Mouse (Mus musculus): Measurements from ENCODE around the gene Arhgef39. TPM values are rescaled to one million over a fixed set of nuclear protein-coding genes. Genes with fewer than 3 reads are reported as not detected.

Gene Arhgef39
- polyA plus RNA-seq, 1 experiment from 2014 or later: 1.2 TPM

DNA sequence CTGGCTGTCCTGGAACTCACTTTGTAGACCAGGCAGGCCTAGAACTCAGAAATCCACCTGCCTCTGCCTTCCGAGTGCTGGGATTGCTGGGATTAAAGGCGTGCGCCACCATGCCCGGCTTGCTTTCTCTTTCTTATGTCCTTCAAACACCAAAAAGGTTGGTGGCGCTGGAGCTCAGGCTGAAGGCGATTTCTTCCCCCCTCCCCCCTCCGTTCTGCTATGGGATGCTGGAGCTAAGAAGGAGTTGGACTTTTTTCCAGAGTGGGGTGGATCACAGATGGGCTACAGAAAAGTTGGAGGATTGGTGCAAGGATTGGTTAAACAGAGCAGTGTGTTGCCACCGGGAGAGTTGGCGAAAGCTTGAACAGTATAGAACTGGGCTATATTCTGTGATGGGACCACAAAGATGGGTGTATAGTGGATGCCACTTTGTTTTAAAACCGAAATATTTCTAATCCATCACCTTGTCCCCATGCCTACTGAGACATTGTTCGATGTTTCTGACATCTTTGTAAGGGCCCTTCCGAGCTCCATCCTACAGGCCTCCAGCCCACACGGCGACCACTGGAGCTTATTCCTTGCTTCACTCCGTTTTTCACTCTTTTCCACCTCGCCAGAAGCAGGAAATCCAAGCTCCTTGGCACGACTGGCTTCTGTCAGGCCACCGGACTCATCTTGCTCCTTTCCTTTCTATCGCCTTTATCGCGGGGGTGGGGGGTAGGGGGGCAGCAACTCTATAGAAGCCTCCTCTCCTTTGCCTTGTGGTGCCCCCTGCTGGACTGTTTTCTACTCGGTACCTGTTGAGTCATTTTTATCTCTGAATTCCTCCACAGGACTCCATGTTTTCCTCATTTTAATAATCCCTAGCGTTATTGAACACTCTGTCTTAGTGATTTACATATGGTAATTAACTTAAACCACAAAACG, 20.3 kb downstream of the Arhgef39 start:
- Histone ChIP-seq H3K4me3 (ENCODE audit: inconsistent target) (no peak overlapping the region), H3K27ac (peak overlapping the region; percentile 65), H3K79me2 (ENCODE audit: inconsistent target) (no peaks in the 10 kb centered on the region), H3K36me3 (ENCODE audit: inconsistent target) (no peaks in the 10 kb centered on the region)
- 52% methylated on average over 23 of the region's 24 CpGs for whole genome bisulfite sequencing (ENCODE audit: missing documents)

- Histone ChIP-seq H3K27ac (peak overlapping the region; percentile 65), H3K4me3 (ENCODE audit: inconsistent target) (peak overlapping the region; percentile 9; the same call in 1 of the 2 replicates), H3K36me3 (ENCODE audit: inconsistent target) (no peaks in the 10 kb centered on the region), H3K79me2 (ENCODE audit: inconsistent target) (no peaks in the 10 kb centered on the region)
- WGBS (ENCODE audit: missing documents): 10% methylated on average over 8 of the region's 8 CpGs
Measured at GRCm38 (mm10) chr4:43478534-43478858, 21.0 kb downstream of the Arhgef39 start.

DNA sequence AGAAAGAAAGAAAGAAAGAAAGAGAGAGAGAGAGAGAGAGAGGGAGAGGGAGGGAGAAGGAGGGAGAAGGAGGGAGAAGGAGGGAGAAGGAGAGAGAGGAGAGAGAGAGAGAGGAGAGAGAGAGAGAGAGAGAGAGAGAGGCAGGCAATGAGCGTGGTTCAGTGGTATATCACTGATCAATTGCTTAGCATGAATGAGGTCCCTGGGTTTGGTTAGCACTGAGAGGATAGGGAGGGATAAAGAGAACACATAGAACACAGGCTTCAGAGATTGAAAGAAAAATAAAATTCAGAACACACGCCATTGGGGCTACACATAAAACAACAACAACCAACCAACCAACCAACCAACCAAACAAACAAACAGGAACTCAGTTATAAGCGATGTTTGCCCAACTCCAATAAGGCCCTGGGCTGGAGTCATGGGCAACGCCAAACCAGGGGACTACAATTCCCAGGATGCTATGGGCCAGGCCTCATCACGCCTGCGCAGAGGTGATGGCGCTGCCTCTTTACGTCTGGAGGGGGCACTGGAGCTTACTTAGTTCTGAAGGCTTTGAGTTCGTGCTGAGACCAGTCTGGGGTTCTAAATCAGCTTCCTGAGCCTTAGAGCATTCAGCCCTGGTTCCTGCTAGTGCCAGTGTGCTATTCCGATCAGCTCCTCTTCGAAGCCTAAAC, 21.5 kb downstream of the Arhgef39 start:
- peak overlapping the region; percentile 9; the same call in 1 of the 2 replicates for H3K4me3 ChIP-seq (ENCODE audit: inconsistent target)
- no peaks in the 10 kb centered on the region for H3K36me3 ChIP-seq (ENCODE audit: inconsistent target)
- no peaks in the 10 kb centered on the region for H3K79me2 ChIP-seq (ENCODE audit: inconsistent target)
- 14% methylated on average over 11 of the region's 11 CpGs for WGBS (ENCODE audit: missing documents)
- H3K27ac ChIP-seq: peak overlapping the region; percentile 65

- WGBS (ENCODE audit: missing documents): 63% methylated on average over 4 of the region's 6 CpGs
- Histone ChIP-seq H3K36me3 (ENCODE audit: inconsistent target) (no peaks in the 10 kb centered on the region), H3K4me3 (ENCODE audit: inconsistent target) (no peak overlapping the region), H3K27ac (no peak overlapping the region), H3K79me2 (ENCODE audit: inconsistent target) (no peaks in the 10 kb centered on the region)
Measured at GRCm38 (mm10) chr4:43476604-43477003, 22.9 kb downstream of the Arhgef39 start.

DNA sequence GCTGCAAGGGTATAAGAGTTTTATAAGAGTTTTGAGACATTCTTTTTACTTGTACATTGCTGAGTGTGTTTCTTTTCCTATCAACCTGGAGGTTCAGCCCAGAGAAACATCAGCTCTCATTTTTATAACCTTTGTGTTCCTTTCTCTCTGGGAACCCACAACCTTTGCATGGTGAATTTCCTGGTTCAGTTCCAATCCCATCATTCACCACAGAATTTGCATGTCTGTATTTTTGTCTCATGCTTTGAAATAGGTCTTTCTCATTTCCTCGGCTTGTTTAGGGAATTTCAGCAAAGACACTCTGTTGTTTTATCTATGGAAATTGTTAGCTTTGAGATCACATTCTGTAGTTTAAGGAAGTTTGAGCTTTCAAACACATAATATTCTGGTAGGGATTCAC, 25.9 kb downstream of the Arhgef39 start:
- H3K4me3 ChIP-seq (ENCODE audit: inconsistent target): no peak overlapping the region
- peak overlapping the region; percentile 57 for H3K27ac ChIP-seq
- no peaks in the 10 kb centered on the region for H3K79me2 ChIP-seq (ENCODE audit: inconsistent target)
- H3K36me3 ChIP-seq (ENCODE audit: inconsistent target): no peaks in the 10 kb centered on the region
- 0% methylated on average over 1 of the region's 1 CpGs for WGBS (ENCODE audit: missing documents)

DNA sequence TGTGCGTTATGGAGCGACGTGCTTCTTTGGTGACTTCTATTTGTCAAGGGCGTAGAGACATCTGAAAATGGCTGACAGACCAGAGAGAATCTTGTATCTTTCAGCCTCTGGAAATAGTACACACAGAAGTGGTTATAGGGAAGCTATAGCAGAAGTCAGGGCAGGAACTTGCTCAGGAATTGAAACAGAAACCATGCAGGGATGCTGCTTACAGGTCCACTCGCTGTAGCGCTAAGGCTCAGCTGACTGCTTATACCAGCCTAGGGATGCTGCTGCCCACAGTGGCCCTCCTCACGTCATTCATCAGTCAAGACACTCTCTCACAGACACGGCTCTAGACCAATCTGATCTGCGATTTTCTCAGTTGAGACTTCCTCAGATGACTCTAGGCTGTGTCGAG, 29.2 kb downstream of the Arhgef39 start:
- Histone ChIP-seq H3K27ac (peak overlapping the region; percentile 37), H3K4me3 (ENCODE audit: inconsistent target) (no peak overlapping the region), H3K36me3 (ENCODE audit: inconsistent target) (no peaks in the 10 kb centered on the region), H3K79me2 (ENCODE audit: inconsistent target) (no peaks in the 10 kb centered on the region)
- WGBS (ENCODE audit: missing documents): 82% methylated on average over 10 of the region's 10 CpGs

DNA sequence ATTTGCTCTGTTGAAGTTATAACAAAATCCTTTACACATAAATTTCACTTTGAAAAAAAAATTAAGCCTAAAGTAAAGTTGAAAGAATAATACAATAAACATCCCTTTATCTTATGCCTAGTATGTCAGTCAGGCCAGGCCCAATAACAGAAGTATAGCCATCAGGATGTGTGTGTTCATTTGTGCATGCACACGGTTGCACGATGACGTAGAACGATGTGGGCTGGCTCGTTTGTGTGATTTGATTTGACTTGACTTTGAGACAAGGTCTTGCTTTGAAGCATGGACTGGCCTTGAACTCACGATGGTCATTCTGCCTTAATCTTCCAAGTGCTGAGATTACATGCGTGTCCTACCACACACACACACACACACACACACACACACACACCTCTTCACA, 32.6 kb downstream of the Arhgef39 start:
- H3K36me3 ChIP-seq (ENCODE audit: inconsistent target): no peaks in the 10 kb centered on the region
- peak overlapping the region; percentile 100 for H3K27ac ChIP-seq
- WGBS (ENCODE audit: missing documents): 91% methylated on average over 7 of the region's 7 CpGs
- no peak overlapping the region for H3K4me3 ChIP-seq (ENCODE audit: inconsistent target)
- H3K79me2 ChIP-seq (ENCODE audit: inconsistent target): no peaks in the 10 kb centered on the region

DNA sequence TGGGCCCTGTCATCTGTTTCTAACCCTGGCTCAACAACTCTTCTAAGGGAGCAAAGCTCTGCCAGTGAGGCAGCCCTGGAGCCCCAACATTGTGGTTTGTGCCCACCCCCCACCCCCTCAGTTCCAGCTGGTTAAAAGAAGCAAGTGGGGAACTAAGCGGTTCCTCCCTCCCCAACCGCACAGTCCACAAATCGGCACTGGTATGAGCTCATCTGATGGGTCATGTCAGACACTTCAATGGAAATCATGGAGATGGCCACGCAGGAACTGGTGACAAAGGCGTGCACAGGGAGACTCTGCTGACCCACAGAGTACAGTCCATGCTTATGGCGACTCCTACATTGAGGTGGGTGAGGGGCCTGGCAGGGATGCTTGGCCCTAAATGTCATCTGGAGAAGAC, 33.6 kb downstream of the Arhgef39 start:
- no peaks in the 10 kb centered on the region for H3K79me2 ChIP-seq (ENCODE audit: inconsistent target)
- H3K4me3 ChIP-seq (ENCODE audit: inconsistent target): no peak overlapping the region
- H3K27ac ChIP-seq: peak overlapping the region; percentile 100
- 18% methylated on average over 6 of the region's 6 CpGs for WGBS (ENCODE audit: missing documents)
- H3K36me3 ChIP-seq (ENCODE audit: inconsistent target): no peaks in the 10 kb centered on the region

- Histone ChIP-seq H3K4me3 (ENCODE audit: inconsistent target) (no peak overlapping the region), H3K36me3 (ENCODE audit: inconsistent target) (no peaks in the 10 kb centered on the region), H3K27ac (no peak overlapping the region), H3K79me2 (ENCODE audit: inconsistent target) (no peaks in the 10 kb centered on the region)
- 96% methylated on average over 5 of the region's 5 CpGs for WGBS (ENCODE audit: missing documents)
Measured at GRCm38 (mm10) chr4:43463102-43463501, 36.4 kb downstream of the Arhgef39 start.

- no peak overlapping the region for H3K4me3 ChIP-seq (ENCODE audit: inconsistent target)
- H3K36me3 ChIP-seq (ENCODE audit: inconsistent target): peaks cover 2% of the 10 kb centered on the region; the same call in 1 of the 2 replicates
- no peak overlapping the region for H3K27ac ChIP-seq
- peaks cover 22% of the 10 kb centered on the region for H3K79me2 ChIP-seq (ENCODE audit: inconsistent target)
- 42% methylated on average over 8 of the region's 8 CpGs for WGBS (ENCODE audit: missing documents)
Measured at GRCm38 (mm10) chr4:43457124-43457523, 42.4 kb downstream of the Arhgef39 start.

DNA sequence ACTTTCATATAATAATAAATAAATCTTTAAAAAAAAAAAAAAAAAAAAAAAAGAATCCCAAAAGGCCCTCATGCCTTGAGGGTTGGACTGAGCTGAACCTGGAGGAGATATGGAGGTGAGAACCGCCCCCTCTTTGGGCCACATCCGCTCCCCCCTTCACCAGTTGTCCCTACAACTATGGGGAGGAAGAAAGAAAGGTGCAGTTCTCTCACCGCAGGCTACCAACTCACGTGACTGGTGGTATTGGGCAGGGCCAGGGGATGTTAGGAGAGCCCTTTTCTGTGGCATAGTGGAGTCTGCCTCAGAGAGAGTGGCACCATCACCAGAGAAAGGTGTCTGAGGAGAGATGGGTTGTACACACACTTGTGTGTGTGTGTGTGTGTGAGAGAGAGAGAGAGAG, 43.0 kb downstream of the Arhgef39 start:
- no peak overlapping the region for H3K4me3 ChIP-seq (ENCODE audit: inconsistent target)
- WGBS (ENCODE audit: missing documents): 44% methylated on average over 4 of the region's 4 CpGs
- peaks cover 28% of the 10 kb centered on the region for H3K79me2 ChIP-seq (ENCODE audit: inconsistent target)
- peaks cover 8% of the 10 kb centered on the region; the same call in 1 of the 2 replicates for H3K36me3 ChIP-seq (ENCODE audit: inconsistent target)
- no peak overlapping the region for H3K27ac ChIP-seq

DNA sequence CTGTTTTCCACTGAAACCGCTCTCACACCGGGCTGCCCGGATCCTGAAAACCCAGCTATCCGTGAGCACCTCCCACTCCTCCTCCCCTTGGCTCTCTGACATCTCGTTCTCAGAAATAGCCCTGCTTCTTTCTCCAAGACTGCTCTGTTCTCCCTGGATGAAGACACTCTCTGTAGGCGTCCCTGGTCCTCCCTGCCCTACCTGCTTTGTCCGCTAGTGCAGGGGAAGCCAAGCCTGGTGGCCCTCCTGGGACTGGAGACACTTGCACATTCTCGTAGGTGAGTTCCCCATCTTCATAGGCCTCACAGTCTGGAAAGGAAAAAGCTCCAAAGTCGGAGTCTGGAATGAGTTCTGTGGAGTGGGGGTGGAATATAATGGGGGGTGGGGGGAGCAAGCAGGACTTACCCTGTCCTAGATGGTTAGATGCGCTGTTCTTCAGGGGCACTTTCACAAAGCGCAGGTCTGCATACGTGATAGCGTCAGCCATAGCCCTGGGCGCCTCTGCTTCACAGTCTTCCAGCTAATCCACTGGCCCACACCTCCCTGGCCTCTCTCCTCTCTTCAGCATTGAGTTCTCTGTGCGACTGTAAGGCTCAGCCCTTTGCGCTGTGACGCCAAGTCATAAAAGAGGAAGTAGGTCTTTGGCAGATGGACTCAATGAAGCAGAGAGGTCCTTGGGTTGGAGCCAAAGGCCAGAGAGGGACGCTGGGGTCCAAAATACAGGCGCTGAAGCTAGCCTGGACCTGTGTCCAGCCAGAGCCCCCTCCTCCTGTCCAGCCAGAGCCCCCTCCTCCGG, 45.3 kb downstream of the Arhgef39 start, which contains the start of gene Cd72:
Cd72 (minus strand) TSS at position 588 of the 796 bp plus-strand sequence.
- Histone ChIP-seq H3K27ac (peak within 1 kb of the TSS; percentile 78), H3K79me2 (ENCODE audit: inconsistent target) (peaks cover 45% of the 10 kb centered on the region), H3K36me3 (ENCODE audit: inconsistent target) (peaks cover 25% of the 10 kb centered on the region; the same call in 1 of the 2 replicates), H3K4me3 (ENCODE audit: inconsistent target) (peak within 1 kb of the TSS; percentile 53)
- 6% methylated on average over 20 of the region's 20 CpGs for WGBS (ENCODE audit: missing documents)

DNA sequence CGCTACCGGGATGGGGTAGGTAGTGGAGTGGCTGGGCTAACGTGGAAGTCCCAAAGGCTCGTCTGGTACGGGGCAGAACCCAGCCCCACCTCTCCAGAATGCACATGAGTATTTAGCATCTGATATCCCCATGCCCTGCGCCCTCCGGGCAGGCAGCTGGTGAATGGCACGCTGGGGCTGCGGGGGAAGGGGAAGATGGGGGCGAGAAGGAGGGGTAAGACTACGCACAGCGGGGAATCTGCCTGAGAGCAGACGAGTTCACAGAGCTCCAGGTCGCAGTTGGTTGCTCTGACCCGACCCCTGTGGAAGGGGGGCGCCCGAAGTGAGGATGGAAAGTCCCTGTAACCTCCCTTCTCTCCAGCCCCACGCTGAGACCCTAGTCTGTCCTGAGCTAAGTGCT, 46.1 kb downstream of the Arhgef39 start:
- peak overlapping the region; percentile 53 for H3K4me3 ChIP-seq (ENCODE audit: inconsistent target)
- peak overlapping the region; percentile 78 for H3K27ac ChIP-seq
- 8% methylated on average over 18 of the region's 18 CpGs for WGBS (ENCODE audit: missing documents)
- H3K79me2 ChIP-seq (ENCODE audit: inconsistent target): peaks cover 45% of the 10 kb centered on the region
- H3K36me3 ChIP-seq (ENCODE audit: inconsistent target): peaks cover 33% of the 10 kb centered on the region

DNA sequence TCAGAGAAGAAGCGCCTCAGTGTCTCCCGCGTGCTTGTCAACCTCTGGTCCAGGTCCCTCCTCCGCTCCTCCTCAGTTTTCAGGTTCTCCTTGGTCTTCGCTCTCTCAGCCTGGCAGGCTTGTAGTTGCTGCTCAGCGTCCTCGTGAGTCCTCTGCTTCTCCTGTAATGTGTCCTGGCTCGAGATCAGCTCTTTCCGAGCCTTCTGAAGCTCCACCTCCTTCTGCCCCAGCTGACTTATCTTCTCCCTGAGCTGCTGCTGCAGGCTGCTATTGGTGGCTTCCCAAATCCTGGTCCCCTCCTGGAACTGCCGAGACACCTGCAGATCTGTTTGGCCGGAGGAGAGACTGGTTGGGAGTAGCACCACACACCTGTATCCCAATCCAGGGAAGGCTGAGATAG, 47.2 kb downstream of the Arhgef39 start:
- no peak overlapping the region for H3K27ac ChIP-seq
- peaks cover 45% of the 10 kb centered on the region for H3K79me2 ChIP-seq (ENCODE audit: inconsistent target)
- H3K36me3 ChIP-seq (ENCODE audit: inconsistent target): peaks cover 44% of the 10 kb centered on the region
- no peak overlapping the region for H3K4me3 ChIP-seq (ENCODE audit: inconsistent target)
- WGBS (ENCODE audit: missing documents): 87% methylated on average over 10 of the region's 11 CpGs
